Mouse (Mus musculus): ENCODE data around the gene Adgrb2.
A peak's percentile ranks its signal among the peaks of the same experiment; 100 is the strongest.

Gene Adgrb2

GRCm38 (mm10) chr4:129985671-129986441 is 1.2 kb downstream of the Adgrb2 start:
- ATAC-seq (ENCODE audit: insufficient number of reproducible peaks, low FRiP score, low TSS enrichment): 0 out of 2 replicates have a peak, but pooled peaks have one; percentile 4

GRCm38 (mm10) chr4:129987825-129988504 is 3.3 kb downstream of the Adgrb2 start:
- ATAC-seq (ENCODE audit: insufficient number of reproducible peaks, low FRiP score, low TSS enrichment): no peak

- no peak for ATAC-seq (ENCODE audit: insufficient number of reproducible peaks, low FRiP score, low TSS enrichment)
Observed at GRCm38 (mm10) chr4:129989925-129990324, 5.3 kb downstream of the Adgrb2 start.

GRCm38 (mm10) chr4:129992720-129993119 is 8.1 kb downstream of the Adgrb2 start:
- no peak for ATAC-seq (ENCODE audit: insufficient number of reproducible peaks, low FRiP score, low TSS enrichment)

GRCm38 (mm10) chr4:129993213-129993612 is 8.5 kb downstream of the Adgrb2 start:
- no peak for ATAC-seq (ENCODE audit: insufficient number of reproducible peaks, low FRiP score, low TSS enrichment)

- ATAC-seq (ENCODE audit: insufficient number of reproducible peaks, low FRiP score, low TSS enrichment): no peak
Observed at GRCm38 (mm10) chr4:129993944-129994695, 9.4 kb downstream of the Adgrb2 start.

GRCm38 (mm10) chr4:129994728-129995127 is 10.1 kb downstream of the Adgrb2 start:
- ATAC-seq (ENCODE audit: insufficient number of reproducible peaks, low FRiP score, low TSS enrichment): no peak

- ATAC-seq (ENCODE audit: insufficient number of reproducible peaks, low FRiP score, low TSS enrichment): no peak
Observed at GRCm38 (mm10) chr4:129995255-129995654, 10.6 kb downstream of the Adgrb2 start.

GRCm38 (mm10) chr4:129996015-129996414 is 11.3 kb downstream of the Adgrb2 start:
- no peak for ATAC-seq (ENCODE audit: insufficient number of reproducible peaks, low FRiP score, low TSS enrichment)

GRCm38 (mm10) chr4:129998124-129998523 is 13.5 kb downstream of the Adgrb2 start:
- no peak for ATAC-seq (ENCODE audit: insufficient number of reproducible peaks, low FRiP score, low TSS enrichment)

- no peak for ATAC-seq (ENCODE audit: insufficient number of reproducible peaks, low FRiP score, low TSS enrichment)
Observed at GRCm38 (mm10) chr4:130001710-130002109, 17.0 kb downstream of the Adgrb2 start.

- no peak for ATAC-seq (ENCODE audit: insufficient number of reproducible peaks, low FRiP score, low TSS enrichment)
Observed at GRCm38 (mm10) chr4:130002157-130002556, 17.5 kb downstream of the Adgrb2 start.

- ATAC-seq (ENCODE audit: insufficient number of reproducible peaks, low FRiP score, low TSS enrichment): no peak
Observed at GRCm38 (mm10) chr4:130005593-130005992, 20.9 kb downstream of the Adgrb2 start.

- ATAC-seq (ENCODE audit: insufficient number of reproducible peaks, low FRiP score, low TSS enrichment): no peak
Observed at GRCm38 (mm10) chr4:130006533-130006932, 21.9 kb downstream of the Adgrb2 start.

- ATAC-seq (ENCODE audit: insufficient number of reproducible peaks, low FRiP score, low TSS enrichment): no peak
Observed at GRCm38 (mm10) chr4:130009043-130009442, 24.4 kb downstream of the Adgrb2 start.

- no peak for ATAC-seq (ENCODE audit: insufficient number of reproducible peaks, low FRiP score, low TSS enrichment)
Observed at GRCm38 (mm10) chr4:130010723-130011122, 26.1 kb downstream of the Adgrb2 start.

- ATAC-seq (ENCODE audit: insufficient number of reproducible peaks, low FRiP score, low TSS enrichment): no peak
Observed at GRCm38 (mm10) chr4:130012234-130012633, 27.6 kb downstream of the Adgrb2 start.

- ATAC-seq (ENCODE audit: insufficient number of reproducible peaks, low FRiP score, low TSS enrichment): no peak
Observed at GRCm38 (mm10) chr4:130013111-130013510, 28.4 kb downstream of the Adgrb2 start.

- ATAC-seq (ENCODE audit: insufficient number of reproducible peaks, low FRiP score, low TSS enrichment): no peak
Observed at GRCm38 (mm10) chr4:130016010-130016409, 31.3 kb downstream of the Adgrb2 start.

- no peak for ATAC-seq (ENCODE audit: insufficient number of reproducible peaks, low FRiP score, low TSS enrichment)
Observed at GRCm38 (mm10) chr4:130017036-130017674, 32.5 kb downstream of the Adgrb2 start.

GRCm38 (mm10) chr4:130022952-130023351 is 38.3 kb downstream of the Adgrb2 start:
- ATAC-seq (ENCODE audit: insufficient number of reproducible peaks, low FRiP score, low TSS enrichment): no peak
